Mouse (Mus musculus) left cerebral cortex, postnatal 10 days (tissue): ENCODE data around the gene Dnmbp. TPM values are rescaled to one million over a fixed set of nuclear protein-coding genes. Genes with fewer than 3 reads are reported as not detected.

Source experiments
- DNase-seq, 2 experiments: peaks; one replicate each; pipeline ENCODE4 v3.0.0; 2021 to 2022; ENCODE audit warnings: low spot score in 2 of 2, mixed read lengths in 1 of 2; ENCODE audit errors: extremely low spot score in 1 of 2
- intact Hi-C: fragments of 180-260 bp; cut with DNase I; formaldehyde crosslinking; loops from one replicate; pipeline ENCODE4 v1.15.1; 2025
- total RNA-seq, 2 experiments: library from RNA; stranded (reverse); gene quantifications; 2 replicates each; pipeline ENCODE4 v1.2.3; 2021

Gene Dnmbp
- total RNA-seq, result 10 to 100 TPM in 1 of 2 experiments, 1 to 10 TPM in 1; 9.5 to 10.7 TPM

GRCm38 (mm10) chr19:43939769-43940689 is at the start of gene Dnmbp:
Gene Dnmbp (minus strand): TSS chr19:43940191.
- peak; percentile 41 to 93 for DNase-seq
- intact Hi-C loops, result loop anchor here (1.0 to 10.0 kb wide), 3 partner anchors 63 to 185 kb away; partner anchors contain the start of genes Cox15 and Cutc

- no peak for DNase-seq
- intact Hi-C loops, result no loop called here
These were observed 46.2 kb upstream of the Dnmbp start, which contains the start of gene Cpn1 for GRCm38 (mm10) chr19:43986069-43986794. Gene Cpn1 (minus strand): TSS chr19:43986556.

- DNase-seq, result no peak
- intact Hi-C loops, result no loop called here
These were observed 42.0 kb upstream of the Dnmbp start for GRCm38 (mm10) chr19:43981992-43982391.

GRCm38 (mm10) chr19:43980711-43981110 is 40.7 kb upstream of the Dnmbp start:
- intact Hi-C loops, result no loop called here

GRCm38 (mm10) chr19:43977799-43978198 is 37.8 kb upstream of the Dnmbp start:
- intact Hi-C loops, result no loop called here
- DNase-seq, result no peak

More at GRCm38 (mm10) chr19:43980711-43981110, 40.7 kb upstream of the Dnmbp start:
- DNase-seq, result no peak

GRCm38 (mm10) chr19:43976661-43977060 is 36.7 kb upstream of the Dnmbp start:
- no peak for DNase-seq
- intact Hi-C loops, result no loop called here

GRCm38 (mm10) chr19:43974221-43974620 is 34.2 kb upstream of the Dnmbp start:
- intact Hi-C loops, result no loop called here
- DNase-seq, result no peak

- no peak for DNase-seq
- intact Hi-C loops, result no loop called here
These were observed 33.7 kb upstream of the Dnmbp start for GRCm38 (mm10) chr19:43973711-43974110.

- intact Hi-C loops, result no loop called here
- DNase-seq, result no peak
These were observed 32.1 kb upstream of the Dnmbp start for GRCm38 (mm10) chr19:43972129-43972528.

- no peak for DNase-seq
- intact Hi-C loops, result no loop called here
These were observed 28.5 kb upstream of the Dnmbp start for GRCm38 (mm10) chr19:43968436-43969026.

- no peak for DNase-seq
- intact Hi-C loops, result no loop called here
These were observed 26.5 kb upstream of the Dnmbp start for GRCm38 (mm10) chr19:43966481-43966880.

GRCm38 (mm10) chr19:43965496-43966085 is 25.6 kb upstream of the Dnmbp start:
- intact Hi-C loops, result no loop called here
- no peak for DNase-seq

- no peak for DNase-seq
- intact Hi-C loops, result no loop called here
These were observed 22.8 kb upstream of the Dnmbp start for GRCm38 (mm10) chr19:43962795-43963194.

GRCm38 (mm10) chr19:43961185-43961584 is 21.2 kb upstream of the Dnmbp start:
- intact Hi-C loops, result no loop called here
- no peak for DNase-seq

- DNase-seq, result no peak
- intact Hi-C loops, result no loop called here
These were observed 20.0 kb upstream of the Dnmbp start for GRCm38 (mm10) chr19:43960014-43960413.

- peak; percentile 40 to 71 for DNase-seq
These were observed 19.2 kb upstream of the Dnmbp start for GRCm38 (mm10) chr19:43959162-43959561.

GRCm38 (mm10) chr19:43957881-43958280 is 17.9 kb upstream of the Dnmbp start:
- intact Hi-C loops, result loop anchor here (5.0 kb wide), 1 partner anchor 126 kb away; no protein-coding TSS in a partner anchor
- DNase-seq, result peak; percentile 44 to 46

More at GRCm38 (mm10) chr19:43959162-43959561, 19.2 kb upstream of the Dnmbp start:
- intact Hi-C loops, result loop anchor here (5.0 kb wide), 1 partner anchor 127 kb away; no protein-coding TSS in a partner anchor

- no peak for DNase-seq
- intact Hi-C loops, result loop anchor here (5.0 kb wide), 1 partner anchor 125 kb away; no protein-coding TSS in a partner anchor
These were observed 17.4 kb upstream of the Dnmbp start for GRCm38 (mm10) chr19:43957402-43957801.

GRCm38 (mm10) chr19:43955266-43955665 is 15.3 kb upstream of the Dnmbp start:
- intact Hi-C loops, result loop anchor here (5.0 kb wide), 1 partner anchor 123 kb away; no protein-coding TSS in a partner anchor
- no peak for DNase-seq
